Mouse (Mus musculus): ENCODE results near the gene Olfr44. TPM values are rescaled to one million over a fixed set of nuclear protein-coding genes. Genes with fewer than 3 reads are reported as not detected.

The Olfr44 gene
- polyA plus RNA-seq, 1 experiment from 2014 or later: not detected

Other genes starting within 250 kb of the Olfr44 start
- gene Olfr1537, start 244.0 kb downstream of the Olfr44 start, polyA plus RNA-seq (2014; fragmentation: Nextera tagmentation; extraction: Ambion mirVana): not detected in 2 replicates
- gene Olfr945, start 217.2 kb downstream of the Olfr44 start, polyA plus RNA-seq (2014; fragmentation: Nextera tagmentation; extraction: Ambion mirVana): not detected in 2 replicates
- gene Olfr948, start 167.9 kb downstream of the Olfr44 start, polyA plus RNA-seq (2014; fragmentation: Nextera tagmentation; extraction: Ambion mirVana): not detected in 2 replicates
- not detected in 2 replicates for gene Olfr951, start 106.6 kb downstream of the Olfr44 start, polyA plus RNA-seq (2014; fragmentation: Nextera tagmentation; extraction: Ambion mirVana)
- gene Olfr952, start 66.8 kb downstream of the Olfr44 start, polyA plus RNA-seq (2014; fragmentation: Nextera tagmentation; extraction: Ambion mirVana): not detected in 2 replicates
- not detected in 2 replicates for gene Olfr954, start 37.3 kb downstream of the Olfr44 start, polyA plus RNA-seq (2014; fragmentation: Nextera tagmentation; extraction: Ambion mirVana)
- gene Olfr955, start 22.1 kb downstream of the Olfr44 start, polyA plus RNA-seq (2014; fragmentation: Nextera tagmentation; extraction: Ambion mirVana): not detected in 2 replicates
- not detected in 2 replicates for gene Olfr957, start 21.8 kb upstream of the Olfr44 start, polyA plus RNA-seq (2014; fragmentation: Nextera tagmentation; extraction: Ambion mirVana)
- not detected in 2 replicates for gene Olfr958, start 60.1 kb upstream of the Olfr44 start, polyA plus RNA-seq (2014; fragmentation: Nextera tagmentation; extraction: Ambion mirVana)
- not detected in 2 replicates for gene Olfr959, start 81.6 kb upstream of the Olfr44 start, polyA plus RNA-seq (2014; fragmentation: Nextera tagmentation; extraction: Ambion mirVana)
- 51.5 and 68.6 TPM in 2 replicates for gene AW551984, start 110.4 kb upstream of the Olfr44 start, polyA plus RNA-seq (2014; fragmentation: Nextera tagmentation; extraction: Ambion mirVana)
- not detected in 2 replicates for gene Olfr148, start 116.7 kb upstream of the Olfr44 start, polyA plus RNA-seq (2014; fragmentation: Nextera tagmentation; extraction: Ambion mirVana)
- not detected in 2 replicates for gene Olfr960, start 127.4 kb upstream of the Olfr44 start, polyA plus RNA-seq (2014; fragmentation: Nextera tagmentation; extraction: Ambion mirVana)
- not detected in 2 replicates for gene Olfr961, start 151.1 kb upstream of the Olfr44 start, polyA plus RNA-seq (2014; fragmentation: Nextera tagmentation; extraction: Ambion mirVana)
- not detected in 2 replicates for gene Olfr963, start 173.2 kb upstream of the Olfr44 start, polyA plus RNA-seq (2014; fragmentation: Nextera tagmentation; extraction: Ambion mirVana)
- not detected in 2 replicates for gene Olfr149, start 213.1 kb upstream of the Olfr44 start, polyA plus RNA-seq (2014; fragmentation: Nextera tagmentation; extraction: Ambion mirVana)
- gene Olfr965, start 217.4 kb upstream of the Olfr44 start, polyA plus RNA-seq (2014; fragmentation: Nextera tagmentation; extraction: Ambion mirVana): not detected in 2 replicates
- gene Olfr150, start 237.0 kb upstream of the Olfr44 start, polyA plus RNA-seq (2014; fragmentation: Nextera tagmentation; extraction: Ambion mirVana): not detected in 2 replicates

All from forebrain, embryonic 14.5 days (tissue).